Mouse (Mus musculus) gastrocnemius, adult 2 months (tissue): ENCODE measurements around the gene Hipk4. TPM values are rescaled to one million over a fixed set of nuclear protein-coding genes. Genes with fewer than 3 reads are reported as not detected.
A peak's percentile ranks its signal among the peaks of the same experiment; 100 is the strongest.
"Not testable (repeated sequence)": the region's sequence is repeated elsewhere in the genome, so short reads cannot be mapped to it uniquely, and the experiment has no call there.

Experiments used
- DNase-seq: peaks from one replicate; pipeline ENCODE4 v3.0.0; 2022
- H3K27ac ChIP-seq: fragments of 200-600 bp; 2 replicates; pipeline ENCODE4 v1.8.1; 2022; ENCODE audit warnings: mild to moderate bottlenecking
- H3K4me3 ChIP-seq: fragments of 200-600 bp; 2 replicates; pipeline ENCODE4 v1.8.1; 2022; ENCODE audit warnings: mild to moderate bottlenecking, moderate library complexity
- CTCF ChIP-seq: fragments of 200-600 bp; IDR thresholded peaks from 2 replicates; pipeline ENCODE4 v1.8.1; 2022; ENCODE audit warnings: antibody characterized with exemption, mild to moderate bottlenecking, moderate library complexity
- intact Hi-C: fragments of 180-260 bp; cut with DNase I; formaldehyde crosslinking; loops from one replicate; pipeline ENCODE4 v1.15.1; 2025
- total RNA-seq, 2 experiments: library from RNA; stranded (reverse); gene quantifications; 2 replicates each; pipeline ENCODE4 v1.2.3; 2021

Gene Hipk4
- total RNA-seq, 2 experiments from 2014 or later: 0.13 TPM; not detected in 1

- intact Hi-C loops: no loop called here
- TF ChIP-seq CTCF: peak; percentile 84
- peak within 1 kb of the TSS; percentile 98 for H3K27ac ChIP-seq
These were observed 36.0 kb upstream of the Hipk4 start, which contains the start of gene Sertad1 for GRCm38 (mm10) chr7:27486770-27487697. Gene Sertad1, plus strand, starts transcription at chr7:27486910.

GRCm38 (mm10) chr7:27487740-27488268 lies 35.3 kb upstream of the Hipk4 start:
- intact Hi-C loops: no loop called here
- TF ChIP-seq CTCF: no peak
- DNase-seq: peak; percentile 78
- peak overlapping the region; percentile 91 for H3K4me3 ChIP-seq
- peak overlapping the region; percentile 98 for H3K27ac ChIP-seq

More at GRCm38 (mm10) chr7:27486770-27487697, 36.0 kb upstream of the Hipk4 start, which contains the start of gene Sertad1:
- DNase-seq: peak; percentile 100
- H3K4me3 ChIP-seq: peak within 1 kb of the TSS; percentile 91

GRCm38 (mm10) chr7:27489270-27489869 lies 33.7 kb upstream of the Hipk4 start:
- DNase-seq: no peak
- peak overlapping the region; percentile 98 for H3K27ac ChIP-seq
- intact Hi-C loops: no loop called here
- no peak for TF ChIP-seq CTCF
- peak overlapping the region; percentile 71 for H3K4me3 ChIP-seq

DNA sequence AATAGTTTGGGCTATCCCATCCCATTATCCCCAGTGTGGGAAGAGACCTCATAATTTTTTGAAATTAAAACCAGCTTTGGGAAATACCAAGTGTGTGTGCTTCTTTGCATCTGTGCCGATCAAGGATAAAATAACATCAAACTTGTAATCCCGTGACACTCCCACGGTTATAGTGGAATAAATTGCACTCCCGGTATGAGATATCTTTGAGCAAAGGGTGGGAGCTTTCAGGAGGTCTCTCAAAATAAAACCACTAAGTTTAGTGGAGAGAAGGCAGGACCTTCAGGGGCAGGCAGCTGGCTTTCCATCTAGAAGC lies 32.9 kb upstream of the Hipk4 start:
- DNase-seq: no peak
- no peak for TF ChIP-seq CTCF
- intact Hi-C loops: loop anchor here (2.0 to 5.0 kb wide), 2 partner anchors 17 to 1682 kb away; partner anchors contain the start of genes Ggn and Spred3
- peak overlapping the region; percentile 98 for H3K27ac ChIP-seq
- peak overlapping the region; percentile 71 for H3K4me3 ChIP-seq

DNA sequence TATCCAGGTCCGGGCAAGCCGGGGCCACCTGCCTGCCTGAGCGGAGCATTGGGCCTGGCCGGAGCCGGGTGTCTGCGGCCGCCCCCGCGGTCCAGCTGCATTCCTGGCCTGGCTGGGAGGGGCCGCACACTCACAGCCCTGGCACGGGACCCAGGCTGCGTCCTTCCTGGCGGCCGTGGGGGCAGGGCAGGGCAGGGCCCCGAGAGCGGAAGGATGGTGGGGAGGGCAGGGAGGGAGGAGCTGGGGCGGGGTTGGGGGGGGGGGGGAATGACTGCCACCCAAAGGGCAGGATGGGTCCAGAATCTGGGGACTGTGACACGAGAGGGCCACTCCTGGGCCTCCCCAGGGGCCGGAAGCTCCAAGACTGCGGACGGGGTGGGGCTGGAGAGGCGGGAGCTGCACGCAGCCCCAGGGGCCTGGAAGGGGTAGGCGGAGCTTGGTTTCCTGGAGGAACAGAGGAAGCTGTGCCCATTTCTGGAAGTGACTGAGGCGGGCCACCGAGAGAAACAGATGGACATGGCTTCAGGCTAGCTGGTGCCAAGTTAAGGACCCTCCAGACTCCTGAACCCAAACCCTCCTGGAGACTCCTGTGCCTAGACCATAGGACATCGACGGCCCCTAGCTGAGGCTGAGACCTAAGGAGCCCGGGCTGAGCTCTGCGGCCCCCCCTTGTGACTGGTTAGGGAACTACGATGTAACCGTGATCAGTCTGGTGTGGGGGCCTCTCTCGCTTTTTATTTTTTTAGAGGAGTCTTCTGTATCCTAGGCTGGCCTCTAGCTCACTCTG lies 32.3 kb upstream of the Hipk4 start:
- intact Hi-C loops: loop anchor here (2.0 to 5.0 kb wide), 2 partner anchors 16 to 1682 kb away; partner anchors contain the start of genes Ggn and Spred3
- TF ChIP-seq CTCF: peak; percentile 96
- peak overlapping the region; percentile 98 for H3K27ac ChIP-seq
- H3K4me3 ChIP-seq: peak overlapping the region; percentile 71
- DNase-seq: peak; percentile 98

DNA sequence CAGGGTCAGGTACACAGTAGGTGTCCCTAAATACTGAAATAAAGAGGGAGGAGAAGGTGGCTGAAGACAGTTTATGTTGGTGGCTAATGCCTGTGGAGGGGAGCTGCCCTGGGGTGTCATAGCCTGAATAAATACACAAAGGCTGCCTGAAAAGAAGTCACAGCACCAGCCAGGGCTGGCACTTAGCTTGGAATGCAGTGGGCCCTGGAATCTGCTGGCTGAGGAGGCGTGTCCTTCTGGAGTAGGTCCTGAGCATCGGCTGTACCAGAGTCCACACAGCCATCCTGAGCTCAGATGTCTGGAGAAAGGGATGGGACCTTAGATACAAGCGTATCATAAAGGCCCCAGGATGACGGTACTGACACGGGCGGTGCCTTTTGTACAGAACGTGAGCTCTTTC lies 31.2 kb upstream of the Hipk4 start:
- Histone ChIP-seq H3K4me3 (no peak overlapping the region), H3K27ac (peak overlapping the region; percentile 98)
- DNase-seq: no peak
- intact Hi-C loops: loop anchor here (2.0 to 5.0 kb wide), 2 partner anchors 15 to 1680 kb away; partner anchors contain the start of genes Ggn and Spred3
- no peak for TF ChIP-seq CTCF

GRCm38 (mm10) chr7:27493022-27493421 lies 30.0 kb upstream of the Hipk4 start:
- intact Hi-C loops: loop anchor here (5.0 kb wide), 1 partner anchor 1679 kb away; the partner anchor contains the start of genes Ggn and Spred3
- DNase-seq: no peak
- peak overlapping the region; percentile 98; the same call in 1 of the 2 replicates for H3K27ac ChIP-seq

GRCm38 (mm10) chr7:27493450-27493849 lies 29.6 kb upstream of the Hipk4 start:
- no peak for DNase-seq
- Histone ChIP-seq H3K27ac (0 out of 2 replicates have a peak overlapping the region, but pooled peaks have one; percentile 13), H3K4me3 (no peak overlapping the region)
- intact Hi-C loops: loop anchor here (5.0 kb wide), 1 partner anchor 1679 kb away; the partner anchor contains the start of genes Ggn and Spred3
- no peak for TF ChIP-seq CTCF

More at GRCm38 (mm10) chr7:27493022-27493421, 30.0 kb upstream of the Hipk4 start:
- no peak overlapping the region for H3K4me3 ChIP-seq
- no peak for TF ChIP-seq CTCF

GRCm38 (mm10) chr7:27494659-27495367 lies 28.3 kb upstream of the Hipk4 start:
- H3K27ac ChIP-seq, H3K4me3 ChIP-seq, DNase-seq: not testable (repeated sequence)
- intact Hi-C loops: loop anchor here (5.0 kb wide), 1 partner anchor 1677 kb away; the partner anchor contains the start of genes Ggn and Spred3

DNA sequence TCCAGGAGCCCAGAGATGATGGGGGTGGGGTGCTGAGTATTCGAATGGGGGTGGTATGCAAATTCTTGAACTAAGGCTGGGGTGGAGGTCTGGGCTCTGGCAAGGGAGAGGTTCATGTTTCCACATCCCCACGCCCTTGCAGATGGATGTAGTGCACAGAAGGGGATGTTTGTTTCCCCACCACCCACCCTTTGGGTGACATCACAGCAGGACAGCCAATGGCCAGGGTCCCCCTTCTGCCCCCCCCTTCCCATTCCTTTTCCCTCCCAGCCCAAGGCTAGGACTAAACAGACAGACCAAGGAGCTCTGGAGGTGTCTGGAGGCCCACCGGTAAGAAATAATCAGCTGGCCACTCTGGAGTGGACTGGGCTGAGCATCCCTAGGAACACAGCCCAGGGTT lies 24.0 kb upstream of the Hipk4 start, which contains the start of gene Prx:
Prx (plus strand) TSS at position 289 of the 400 bp plus-strand sequence.
- TF ChIP-seq CTCF: no peak
- H3K27ac ChIP-seq: 0 out of 2 replicates have a peak within 1 kb of the TSS, but pooled peaks have one; percentile 35
- H3K4me3 ChIP-seq: peak within 1 kb of the TSS; percentile 26
- intact Hi-C loops: no loop called here
- DNase-seq: no peak

DNA sequence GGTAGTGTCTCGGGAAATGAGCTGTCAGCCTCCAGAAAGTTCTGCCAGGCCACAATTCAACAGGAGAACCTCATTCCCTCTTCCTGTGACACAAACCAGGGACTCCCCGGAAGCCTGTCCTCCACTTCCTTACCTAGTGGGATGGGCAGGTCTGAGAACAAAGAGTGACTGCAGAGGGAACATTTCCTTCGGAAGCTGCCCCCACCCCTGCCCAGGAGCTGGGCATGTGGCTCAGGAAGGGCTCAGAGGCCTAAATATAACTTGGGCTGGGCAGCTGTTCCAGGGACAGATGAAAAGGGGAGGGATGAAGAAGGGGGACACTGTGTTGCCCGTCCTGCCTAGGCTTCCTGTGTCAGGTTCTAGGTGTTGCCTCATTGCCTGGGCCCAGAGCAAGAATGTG lies 21.4 kb upstream of the Hipk4 start:
- intact Hi-C loops: no loop called here
- peak overlapping the region; percentile 90 for H3K27ac ChIP-seq
- H3K4me3 ChIP-seq: peak overlapping the region; percentile 37
- peak; percentile 82 for DNase-seq
- TF ChIP-seq CTCF: no peak
